Mouse (Mus musculus) liver, postnatal 0 days (tissue): ENCODE measurements around the gene Lca5l.

ENCODE experiments used
- CTCF ChIP-seq: sonication (generic); IDR thresholded peaks from 2 replicates; pipeline ENCODE4 v1.5.1; 2016; ENCODE audit warnings: antibody characterized with exemption, low read depth
- EP300 ChIP-seq: IDR thresholded peaks from 2 replicates; pipeline ENCODE4 v1.6.1; 2016; ENCODE audit warnings: antibody characterized with exemption, low read depth, mild to moderate bottlenecking

GRCm38 (mm10) chr16:96187619-96188018 lies 4.5 kb downstream of the Lca5l start:
- TF ChIP-seq CTCF (no peak), EP300 (no peak)
